Mouse (Mus musculus): Measurements from ENCODE around the gene Dst.

DNA sequence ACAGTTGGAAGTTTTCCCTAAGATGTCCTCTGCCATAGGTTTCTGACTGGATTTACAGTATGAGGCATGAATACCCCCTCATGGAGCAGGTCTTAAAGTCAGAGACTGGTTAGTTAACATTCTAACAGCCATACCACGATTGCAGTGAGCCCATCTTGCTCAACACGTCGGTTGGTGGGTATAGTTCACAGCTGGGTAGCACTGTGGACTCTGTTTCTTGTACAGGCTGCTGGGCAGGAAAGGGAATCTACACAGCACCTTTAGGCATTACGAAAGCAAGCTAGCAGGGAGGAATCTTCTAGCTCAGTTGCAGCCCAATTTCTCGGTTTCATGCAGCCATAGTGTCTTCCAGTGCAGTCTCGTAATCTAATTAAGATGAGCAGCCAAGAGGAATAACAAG is 69.8 kb downstream of the Dst start:
- no peak for TF ChIP-seq CTCF (IDR thresholded peaks at IDR 0.05; ENCODE audit: control insufficient read depth, insufficient read depth, low read length)
- TF ChIP-seq POLR2A (IDR thresholded peaks at IDR 0.05; ENCODE audit: borderline replicate concordance, control insufficient read depth, low read depth, low read length) = no peak
